Mouse (Mus musculus): ENCODE results near the gene Fam107b.

Gene Fam107b

GRCm38 (mm10) chr2:3776045-3776444 is 205.8 kb downstream of the Fam107b start:
- DNase-seq (ENCODE audit: low read depth): no peak

GRCm38 (mm10) chr2:3777696-3778095 is 207.4 kb downstream of the Fam107b start:
- no peak for DNase-seq (ENCODE audit: low read depth)

GRCm38 (mm10) chr2:3785546-3785945 is 215.3 kb downstream of the Fam107b start:
- no peak for DNase-seq (ENCODE audit: low read depth)

- no peak for DNase-seq (ENCODE audit: low read depth)
Measured at GRCm38 (mm10) chr2:3787752-3788423, 217.6 kb downstream of the Fam107b start.

- no peak for DNase-seq (ENCODE audit: low read depth)
Measured at GRCm38 (mm10) chr2:3788424-3788786, 218.1 kb downstream of the Fam107b start.

GRCm38 (mm10) chr2:3796543-3796942 is 226.3 kb downstream of the Fam107b start:
- DNase-seq (ENCODE audit: low read depth): no peak

- peak; percentile 27 for DNase-seq (ENCODE audit: low read depth)
Measured at GRCm38 (mm10) chr2:3799767-3800554, 229.7 kb downstream of the Fam107b start.

- no peak for DNase-seq (ENCODE audit: low read depth)
Measured at GRCm38 (mm10) chr2:3800555-3800878, 230.2 kb downstream of the Fam107b start.

GRCm38 (mm10) chr2:3805742-3806141 is 235.5 kb downstream of the Fam107b start:
- DNase-seq (ENCODE audit: low read depth): no peak

- DNase-seq (ENCODE audit: low read depth): no peak
Measured at GRCm38 (mm10) chr2:3810321-3810720, 240.0 kb downstream of the Fam107b start.

- no peak for DNase-seq (ENCODE audit: low read depth)
Measured at GRCm38 (mm10) chr2:3816142-3816609, 245.9 kb downstream of the Fam107b start.

- no peak for DNase-seq (ENCODE audit: low read depth)
Measured at GRCm38 (mm10) chr2:3817626-3818025, 247.3 kb downstream of the Fam107b start.

GRCm38 (mm10) chr2:3822483-3823455 is 252.5 kb downstream of the Fam107b start:
- no peak for DNase-seq (ENCODE audit: low read depth)

All from c-Kit-positive CD71-positive TER-119-negative erythroid progenitor cells, embryonic 14.5 days (primary cell).